8 mouse cellular contexts compared by ENCODE assay signal in the genomic region with DNA sequence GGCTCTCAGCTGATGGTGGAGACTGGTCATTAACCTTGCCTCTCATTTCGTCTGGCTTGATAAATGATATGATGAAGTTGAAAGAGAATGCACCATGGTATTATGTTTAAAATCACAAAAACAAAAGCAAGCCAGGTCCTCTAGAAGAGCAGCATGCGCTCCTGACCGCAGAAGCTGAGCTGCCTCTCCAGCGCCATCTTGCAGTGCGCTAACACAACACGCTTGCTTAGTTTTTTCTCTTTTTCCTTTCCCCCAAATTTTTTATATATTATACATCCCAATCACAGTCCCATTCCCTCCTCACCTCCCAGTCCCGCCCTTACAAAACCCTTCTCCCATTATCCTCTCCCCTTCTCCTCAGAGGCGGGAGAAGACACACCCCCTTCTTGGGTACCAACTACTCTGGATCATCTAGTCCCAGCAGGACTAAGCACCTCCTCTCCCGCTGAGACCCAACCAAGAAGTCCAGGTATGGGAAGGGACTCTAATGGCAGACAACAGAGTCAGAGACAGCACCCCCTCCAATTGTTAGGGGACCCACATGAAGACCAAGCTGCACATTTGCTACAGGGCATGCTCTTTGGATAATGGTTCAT. TPM values are rescaled to one million over a fixed set of nuclear protein-coding genes. Genes with fewer than 3 reads are reported as not detected.
DNase-seq lines count a peak whose midpoint lies in the region; ATAC-seq and TF ChIP-seq lines count a peak whose summit lies in the region.

No protein-coding gene starts in this region.

- 21% methylated on average over 9 of the region's 9 CpGs for WGBS in kidney, adult 2 months
- 11% methylated on average over 9 of the region's 9 CpGs for WGBS in forebrain, embryonic 16.5 days
- WGBS in liver, embryonic 15.5 days (ENCODE audit: insufficient replicate concordance) = 13% methylated on average over 9 of the region's 9 CpGs
- 15% methylated on average over 9 of the region's 9 CpGs for WGBS in thymus, adult 2 months

- H3K4me1 ChIP-seq in kidney, adult 2 months (ENCODE audit: control insufficient read depth, insufficient read depth, low read length) = no peaks in the 10 kb centered on the region
- H3K4me1 ChIP-seq in forebrain, embryonic 16.5 days (replicated peaks; ENCODE audit: control insufficient read depth, insufficient read depth, low read length) = peaks cover 7% of the 10 kb centered on the region
- H3K4me1 ChIP-seq in liver, embryonic 15.5 days (replicated peaks) = no peaks in the 10 kb centered on the region
- no peaks in the 10 kb centered on the region for H3K4me1 ChIP-seq in thymus, adult 2 months (replicated peaks; ENCODE audit: control insufficient read depth, insufficient read depth, low read length)

- no peaks in the 10 kb centered on the region for H3K9me3 ChIP-seq in forebrain, embryonic 16.5 days (ENCODE audit: control insufficient read depth, low read length)
- no peaks in the 10 kb centered on the region for H3K9me3 ChIP-seq in liver, embryonic 15.5 days (replicated peaks)

- no peak for TF ChIP-seq POLR2A in kidney, adult 2 months (IDR thresholded peaks at IDR 0.05; ENCODE audit: low read depth, low read length)
- no peak for TF ChIP-seq POLR2A in thymus, adult 2 months (IDR thresholded peaks at IDR 0.05; ENCODE audit: control insufficient read depth, extremely low read depth, insufficient read depth, low read length, poor library complexity)

- H3K27ac ChIP-seq in kidney, adult 2 months (ENCODE audit: insufficient read depth, low read depth, low read length) = no peak overlapping the region
- H3K27ac ChIP-seq in forebrain, embryonic 16.5 days (ENCODE audit: low read length) = peak overlapping the region; percentile 20
- no peak overlapping the region for H3K27ac ChIP-seq in liver, embryonic 15.5 days (replicated peaks)
- H3K27ac ChIP-seq in thymus, adult 2 months (ENCODE audit: control insufficient read depth, insufficient read depth, low read length) = no peak overlapping the region

- peak overlapping the region; percentile 58 for H3K9ac ChIP-seq in forebrain, embryonic 16.5 days (replicated peaks; ENCODE audit: low read depth, low read length)
- no peak overlapping the region for H3K9ac ChIP-seq in liver, embryonic 15.5 days

- no peak overlapping the region for H3K4me3 ChIP-seq in kidney, adult 2 months (ENCODE audit: insufficient read depth, low read depth, low read length)
- peak overlapping the region; percentile 53 for H3K4me3 ChIP-seq in forebrain, embryonic 16.5 days (replicated peaks; ENCODE audit: low read length)
- no peak overlapping the region for H3K4me3 ChIP-seq in liver, embryonic 15.5 days (replicated peaks)
- H3K4me3 ChIP-seq in thymus, adult 2 months (ENCODE audit: control insufficient read depth, insufficient read depth, low read length) = no peak overlapping the region

- H3K27me3 ChIP-seq in kidney, adult 2 months (replicated peaks; ENCODE audit: control insufficient read depth, insufficient read depth, low read length) = no peaks in the 10 kb centered on the region
- H3K27me3 ChIP-seq in forebrain, embryonic 16.5 days (replicated peaks; ENCODE audit: control insufficient read depth, insufficient read depth, low read length) = no peaks in the 10 kb centered on the region
- H3K27me3 ChIP-seq in liver, embryonic 15.5 days = peaks cover 50% of the 10 kb centered on the region
- H3K27me3 ChIP-seq in thymus, adult 2 months (ENCODE audit: control insufficient read depth, insufficient read depth, low read length) = peaks cover 4% of the 10 kb centered on the region; the same call in 1 of the 2 replicates

- H3K36me3 ChIP-seq in kidney, adult 2 months (ENCODE audit: control insufficient read depth, insufficient read depth, low read length) = no peaks in the 10 kb centered on the region
- no peaks in the 10 kb centered on the region for H3K36me3 ChIP-seq in forebrain, embryonic 16.5 days (ENCODE audit: control insufficient read depth, insufficient read depth)
- H3K36me3 ChIP-seq in liver, embryonic 15.5 days (replicated peaks) = no peaks in the 10 kb centered on the region
- H3K36me3 ChIP-seq in thymus, adult 2 months (ENCODE audit: control insufficient read depth, insufficient read depth, low read length) = no peaks in the 10 kb centered on the region

- peak; percentile 75 for ATAC-seq in forebrain, embryonic 16.5 days
- ATAC-seq in liver, embryonic 15.5 days (ENCODE audit: insufficient read depth) = no peak

- DNase-seq in kidney, postnatal 4 days = peak; percentile 20 to 41
- no peak for DNase-seq in kidney, adult 2 months
- DNase-seq in cerebellum, adult 9-11 months = peak; percentile 48
- no peak for DNase-seq in spleen, postnatal 10 days (ENCODE audit: low spot score in 2 of 2)
- DNase-seq in B cell, adult 2 months = no peak
- no peak for DNase-seq in thymus, adult 2 months

- no peak; the same call in 1 of the 2 replicates for TF ChIP-seq CTCF in kidney, adult 2 months (conservative IDR thresholded peaks at IDR 0.05; ENCODE audit: insufficient read depth, insufficient read length, low read depth, low read length)
- TF ChIP-seq CTCF in thymus, adult 2 months (IDR thresholded peaks at IDR 0.05; ENCODE audit: borderline replicate concordance, control insufficient read depth, extremely low read depth, insufficient read depth, low read length, poor library complexity) = no peak

- H3K4me2 ChIP-seq in forebrain, embryonic 16.5 days (ENCODE audit: low read length) = peak overlapping the region; percentile 73
- H3K4me2 ChIP-seq in liver, embryonic 15.5 days = peak overlapping the region; percentile 35

RNA-seq across cellular contexts. Expression of a gene that starts 0.4 kb away (rescaled TPM):
- polyA plus RNA-seq in kidney, adult 2 months (2012; rRNA removed) = 0.01 and 0.33 TPM in 2 replicates
- polyA plus RNA-seq in forebrain, embryonic 16.5 days (2015; fragmentation: Nextera tagmentation; extraction: Ambion mirVana) = 2.6 and 3.4 TPM in 2 replicates
- polyA plus RNA-seq in liver, embryonic 15.5 days (2015; fragmentation: Nextera tagmentation; extraction: Ambion mirVana) = 0.02 TPM in 1 of 2 replicates, not detected in the other
- 0.28 and 0.61 TPM in 2 replicates for polyA plus RNA-seq in thymus, adult 2 months (2012; rRNA removed)

RNA-seq across cellular contexts. Expression of a gene that starts 43.5 kb away (rescaled TPM):
- 0.03 TPM in 1 of 2 replicates, not detected in the other for polyA plus RNA-seq in kidney, adult 2 months (2012; rRNA removed)
- polyA plus RNA-seq in forebrain, embryonic 16.5 days (2015; fragmentation: Nextera tagmentation; extraction: Ambion mirVana) = 0.06 TPM in 1 of 2 replicates, not detected in the other
- not detected in 2 replicates for polyA plus RNA-seq in liver, embryonic 15.5 days (2015; fragmentation: Nextera tagmentation; extraction: Ambion mirVana)
- polyA plus RNA-seq in thymus, adult 2 months (2012; rRNA removed) = 0.15 and 0.19 TPM in 2 replicates

Comparison
In these comparisons a context has a peak if more than half of its experiments do, and no peak if none do; other contexts are left out.
1. DNase-seq: peak in kidney, postnatal 4 days (2 of 2) and cerebellum, adult 9-11 months (single experiment); none in kidney, adult 2 months (single experiment), spleen, postnatal 10 days (0 of 2), B cell, adult 2 months (0 of 2) and thymus, adult 2 months (single experiment).